Mouse (Mus musculus) midbrain, embryonic 12.5 days (tissue): ENCODE results near the gene Gm7544. TPM values are rescaled to one million over a fixed set of nuclear protein-coding genes. Genes with fewer than 3 reads are reported as not detected.
"Not testable (repeated sequence)": the region's sequence is repeated elsewhere in the genome, so short reads cannot be mapped to it uniquely, and the experiment has no call there.

Source experiments
- ATAC-seq: fragments of 200-750 bp; cut with Nextera tagmentation; 2 replicates; pipeline ENCODE4 v1.8.0; 2017; ENCODE audit warnings: low read depth, moderate TSS enrichment, moderate library complexity; ENCODE audit not compliant: low FRiP score
- H3K27ac ChIP-seq: fragments of 300-500 bp; sonication (generic); replicated peaks from 2 replicates; pipeline ENCODE4 v1.5.1; 2016; ENCODE audit warnings: mild to moderate bottlenecking
- H3K27me3 ChIP-seq: fragments of 300-500 bp; sonication (generic); 2 replicates; pipeline ENCODE4 v1.6.1; 2016; ENCODE audit warnings: mild to moderate bottlenecking
- H3K36me3 ChIP-seq: fragments of 300-500 bp; sonication (generic); 2 replicates; pipeline ENCODE4 v1.6.1; 2016
- H3K4me1 ChIP-seq: fragments of 300-500 bp; sonication (generic); 2 replicates; pipeline ENCODE4 v1.6.1; 2016
- H3K4me2 ChIP-seq: fragments of 300-500 bp; sonication (generic); replicated peaks from 2 replicates; pipeline ENCODE4 v1.6.1; 2016; ENCODE audit warnings: mild to moderate bottlenecking, moderate library complexity
- H3K4me3 ChIP-seq: fragments of 300-500 bp; sonication (generic); 2 replicates; pipeline ENCODE4 v1.5.1; 2016; ENCODE audit warnings: mild to moderate bottlenecking
- H3K9ac ChIP-seq: fragments of 300-500 bp; sonication (generic); replicated peaks from 2 replicates; pipeline ENCODE4 v1.6.1; 2016; ENCODE audit warnings: mild to moderate bottlenecking, moderate library complexity
- H3K9me3 ChIP-seq: fragments of 300-500 bp; sonication (generic); 2 replicates; pipeline ENCODE4 v1.6.1; 2016; ENCODE audit warnings: mild to moderate bottlenecking
- WGBS: fragments of 180-500 bp; shearing (Covaris S2); methylation state at CpG from one replicate; pipeline ENCODE4 v1.1.7; 2016; 5-methylcytosine and 5-hydroxymethylcytosine counted together
- polyA plus RNA-seq: library from polyadenylated mRNA; unstranded; fragments of >200 nt; fragmentation: Nextera tagmentation; extraction: Ambion mirVana; gene quantifications from 2 replicates; pipeline ENCODE4 v1.2.1, GENCODE M21; 2016

The Gm7544 gene
- polyA plus RNA-seq, 1 experiment from 2014 or later: not detected

DNA sequence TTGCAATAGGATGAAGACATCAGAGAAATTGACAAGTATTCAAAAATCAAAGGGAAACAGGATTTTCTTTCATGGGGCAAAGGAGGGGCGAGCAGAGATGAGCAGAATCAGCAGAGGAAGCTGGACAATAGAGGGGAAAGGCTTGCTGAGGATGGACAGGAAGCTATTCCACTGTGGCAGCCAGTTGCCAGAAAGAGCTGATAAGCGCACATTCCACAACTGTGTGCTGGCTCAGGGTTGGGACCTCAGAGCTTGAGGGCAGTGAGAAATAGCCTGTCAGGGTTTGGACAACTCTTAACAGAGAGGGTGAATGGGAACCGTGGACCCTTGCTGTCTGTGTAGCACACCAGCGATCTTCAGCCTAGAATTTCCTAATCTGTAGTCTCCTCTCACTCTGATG, 16.2 kb upstream of the Gm7544 start:
- 51% methylated on average over 4 of the region's 4 CpGs for WGBS
- ATAC-seq: no peak
- no peaks in the 10 kb centered on the region for H3K9me3 ChIP-seq

DNA sequence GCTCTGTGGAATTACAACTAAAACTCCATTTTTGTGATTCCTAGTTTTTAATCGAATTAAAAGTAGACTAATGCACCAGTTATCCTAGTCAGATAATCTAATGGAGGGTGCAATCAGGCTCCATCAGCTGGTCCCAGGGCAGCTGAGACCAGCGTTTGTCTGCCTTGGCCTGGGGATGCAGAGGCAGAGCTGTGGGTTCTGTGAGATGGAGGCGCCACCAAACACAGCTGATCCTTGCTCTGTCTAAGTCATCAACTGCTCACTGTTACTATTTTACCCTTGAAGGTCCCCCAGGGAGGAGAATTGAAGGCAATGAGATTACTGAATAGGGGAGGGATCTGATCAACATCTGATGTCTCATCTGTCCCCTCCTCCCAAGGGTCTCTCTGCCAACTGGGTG, 10.6 kb upstream of the Gm7544 start:
- Histone ChIP-seq H3K27me3 (no peaks in the 10 kb centered on the region), H3K9me3 (no peaks in the 10 kb centered on the region), H3K9ac (no peak overlapping the region), H3K4me3 (no peak overlapping the region), H3K27ac (no peak overlapping the region), H3K4me1 (no peaks in the 10 kb centered on the region), H3K4me2 (no peak overlapping the region), H3K36me3 (no peaks in the 10 kb centered on the region)
- ATAC-seq: no peak
- 78% methylated on average over 3 of the region's 3 CpGs for WGBS

More for the DNA sequence above, 16.2 kb upstream of the Gm7544 start:
- H3K27me3 ChIP-seq: no peaks in the 10 kb centered on the region
- no peaks in the 10 kb centered on the region for H3K36me3 ChIP-seq
- H3K27ac ChIP-seq: no peak overlapping the region
- no peak overlapping the region for H3K4me3 ChIP-seq
- no peak overlapping the region for H3K4me2 ChIP-seq
- no peak overlapping the region for H3K9ac ChIP-seq
- H3K4me1 ChIP-seq: no peaks in the 10 kb centered on the region

DNA sequence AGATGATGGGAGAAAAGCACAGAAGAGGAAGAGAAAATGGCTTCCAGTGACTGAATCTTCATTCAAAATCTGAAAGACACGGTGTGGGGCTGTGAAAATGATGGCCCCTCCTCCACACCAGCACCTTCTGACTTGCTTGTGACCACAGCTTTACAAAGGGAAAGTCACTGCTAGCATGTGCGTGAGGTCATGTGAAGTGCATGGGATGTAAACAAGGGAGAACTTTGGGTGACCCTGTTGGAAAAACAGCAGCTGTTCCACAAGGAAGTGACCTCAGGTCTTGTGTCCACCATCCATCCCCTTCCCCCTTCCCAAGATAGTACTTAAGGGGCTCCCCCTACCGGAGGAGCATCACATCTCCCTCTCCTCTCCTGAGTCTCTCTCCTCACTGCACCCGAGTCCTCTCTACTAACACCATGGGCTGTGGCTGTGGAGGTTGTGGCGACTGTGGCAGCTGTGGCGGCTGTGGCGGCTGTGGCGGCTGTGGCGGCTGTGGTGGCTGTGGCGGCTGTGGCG, 4.1 kb upstream of the Gm7544 start, which contains the start of gene Gm47955:
Gm47955 (plus strand) TSS at position 417 of the 516 bp plus-strand sequence.
- Histone ChIP-seq H3K27me3 (no peaks in the 10 kb centered on the region), H3K27ac (no peak within 1 kb of the TSS), H3K4me3 (no peak within 1 kb of the TSS), H3K36me3 (no peaks in the 10 kb centered on the region), H3K9me3 (no peaks in the 10 kb centered on the region), H3K4me2 (no peak within 1 kb of the TSS), H3K9ac (no peak within 1 kb of the TSS), H3K4me1 (no peaks in the 10 kb centered on the region)
- no peak for ATAC-seq
- 92% methylated on average over 11 of the region's 11 CpGs for WGBS

DNA sequence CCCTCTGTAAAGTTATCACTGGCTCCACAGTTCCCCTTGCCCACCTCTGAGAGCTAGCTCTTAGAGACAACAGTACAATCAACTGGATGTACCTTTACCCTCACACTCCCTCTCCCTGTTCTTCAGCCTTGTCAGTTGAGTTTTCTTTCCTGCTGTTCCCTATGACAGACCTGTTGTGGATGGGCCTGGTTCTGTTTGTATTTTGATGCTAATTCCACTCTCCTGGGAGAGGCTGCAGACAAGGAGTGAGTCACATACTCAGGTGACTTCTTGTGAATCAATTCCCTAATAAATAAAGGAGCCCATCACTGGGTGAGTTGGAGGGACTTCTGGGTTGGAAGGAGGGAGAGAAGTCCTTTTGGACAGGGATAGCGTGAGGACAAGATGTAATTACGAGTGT, 7.2 kb downstream of the Gm7544 start:
- H3K4me2 ChIP-seq: no peak overlapping the region
- 83% methylated on average over 2 of the region's 2 CpGs for WGBS
- H3K4me3 ChIP-seq: no peak overlapping the region
- no peak overlapping the region for H3K27ac ChIP-seq
- H3K36me3 ChIP-seq: no peaks in the 10 kb centered on the region
- no peak overlapping the region for H3K9ac ChIP-seq
- no peak for ATAC-seq
- no peaks in the 10 kb centered on the region for H3K27me3 ChIP-seq
- no peaks in the 10 kb centered on the region for H3K4me1 ChIP-seq
- H3K9me3 ChIP-seq: no peaks in the 10 kb centered on the region

DNA sequence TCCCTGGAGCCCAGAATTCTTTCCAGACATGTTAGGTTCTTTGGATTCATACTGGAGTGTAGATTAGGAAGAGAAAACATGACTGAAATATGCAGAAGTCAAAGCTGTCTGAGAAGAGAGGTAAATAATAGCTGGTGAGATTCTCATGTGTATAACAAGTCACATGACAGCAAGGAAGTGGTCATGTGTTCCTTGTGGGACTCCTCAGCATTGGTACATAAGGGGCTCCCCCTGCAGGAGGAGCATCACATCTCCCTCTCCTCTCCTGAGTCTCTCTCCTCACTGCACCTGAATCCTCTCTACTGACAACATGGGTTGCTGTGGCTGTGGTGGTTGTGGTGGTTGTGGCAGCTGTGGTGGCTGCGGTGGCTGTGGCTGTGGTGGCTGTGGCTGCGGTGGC, 9.8 kb downstream of the Gm7544 start:
- not testable (repeated sequence) for H3K27me3 ChIP-seq, ATAC-seq, H3K9me3 ChIP-seq, H3K4me1 ChIP-seq, H3K4me3 ChIP-seq, H3K36me3 ChIP-seq, H3K27ac ChIP-seq, H3K9ac ChIP-seq, H3K4me2 ChIP-seq
- WGBS: no CpG with 5 or more reads among the region's 2 CpGs

DNA sequence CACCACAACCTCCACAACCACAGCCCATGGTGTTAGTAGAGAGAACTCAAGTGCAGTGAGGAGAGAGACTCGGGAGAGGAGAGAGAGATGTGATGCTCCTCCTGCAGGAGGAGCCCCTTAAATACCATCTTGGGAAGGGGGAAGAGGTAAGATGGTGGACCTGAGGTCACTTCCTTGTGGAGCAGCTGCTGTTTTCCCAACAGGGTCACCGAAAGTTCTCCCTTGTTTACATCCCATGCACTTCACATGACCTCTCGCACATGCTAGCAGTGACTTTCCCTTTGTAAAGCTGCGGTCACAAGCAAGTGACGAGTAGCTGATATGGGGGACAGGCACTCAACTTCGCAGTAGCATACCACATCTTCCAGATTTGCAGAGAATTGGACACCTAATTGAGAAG, 12.5 kb downstream of the Gm7544 start, which contains the start of gene A030003K21Rik:
A030003K21Rik (minus strand) TSS at position 94 of the 400 bp plus-strand sequence.
- not testable (repeated sequence) for H3K27me3 ChIP-seq, H3K36me3 ChIP-seq, H3K27ac ChIP-seq, H3K4me2 ChIP-seq, H3K4me1 ChIP-seq, H3K9me3 ChIP-seq, ATAC-seq, H3K4me3 ChIP-seq, H3K9ac ChIP-seq
- no CpG with 5 or more reads among the region's 6 CpGs for WGBS

DNA sequence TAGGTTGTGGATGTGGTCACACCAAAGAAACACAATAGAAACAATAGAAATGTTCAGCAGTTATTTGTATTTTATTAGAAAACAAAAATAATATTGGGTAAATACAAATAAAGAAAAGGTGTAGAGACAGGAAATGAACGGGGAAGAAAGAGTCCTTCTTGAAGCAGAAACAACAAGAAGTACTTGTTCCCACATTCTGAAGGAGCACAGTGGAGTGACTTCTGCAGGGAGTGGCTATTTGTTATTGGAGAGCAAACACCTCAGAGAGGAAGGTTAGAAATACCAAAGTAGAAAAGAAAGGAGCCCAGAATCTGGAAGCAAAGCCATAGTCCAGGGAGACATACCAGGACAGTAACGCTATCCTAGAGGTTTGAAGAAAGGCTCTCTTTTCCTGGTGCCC, 13.3 kb downstream of the Gm7544 start:
- H3K27ac ChIP-seq, H3K27me3 ChIP-seq, ATAC-seq, H3K4me3 ChIP-seq, H3K4me1 ChIP-seq, H3K36me3 ChIP-seq, H3K4me2 ChIP-seq, H3K9me3 ChIP-seq, H3K9ac ChIP-seq: not testable (repeated sequence)
- 97% methylated on average over 2 of the region's 2 CpGs for WGBS

DNA sequence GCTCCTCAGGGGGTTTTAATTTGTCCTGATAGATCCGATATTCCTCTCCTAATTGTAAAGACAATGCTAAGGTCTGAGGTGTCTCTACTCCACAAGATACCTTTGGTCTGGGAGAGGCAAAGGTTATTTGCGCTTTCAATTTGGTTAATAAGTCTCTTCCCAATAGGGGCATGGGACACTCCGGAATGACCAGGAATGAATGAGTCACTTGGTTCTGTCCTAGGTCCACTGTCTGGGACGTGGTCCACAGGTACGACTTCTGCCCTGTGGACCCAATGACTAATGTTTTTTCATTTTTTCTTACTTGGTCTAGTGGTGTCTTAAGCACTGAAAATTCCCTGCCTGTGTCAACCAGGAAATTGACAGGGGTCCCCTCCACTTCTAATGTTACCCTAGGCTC, 17.1 kb downstream of the Gm7544 start:
- Histone ChIP-seq H3K9me3 (0 out of 2 replicates have a peak, but pooled peaks cover 2% of the 10 kb centered on the region), H3K4me1 (no peaks in the 10 kb centered on the region), H3K27ac (no peak overlapping the region), H3K36me3 (no peaks in the 10 kb centered on the region), H3K27me3 (no peaks in the 10 kb centered on the region), H3K4me3 (no peak overlapping the region), H3K4me2 (no peak overlapping the region), H3K9ac (no peak overlapping the region)
- ATAC-seq: no peak
- 93% methylated on average over 5 of the region's 5 CpGs for WGBS

DNA sequence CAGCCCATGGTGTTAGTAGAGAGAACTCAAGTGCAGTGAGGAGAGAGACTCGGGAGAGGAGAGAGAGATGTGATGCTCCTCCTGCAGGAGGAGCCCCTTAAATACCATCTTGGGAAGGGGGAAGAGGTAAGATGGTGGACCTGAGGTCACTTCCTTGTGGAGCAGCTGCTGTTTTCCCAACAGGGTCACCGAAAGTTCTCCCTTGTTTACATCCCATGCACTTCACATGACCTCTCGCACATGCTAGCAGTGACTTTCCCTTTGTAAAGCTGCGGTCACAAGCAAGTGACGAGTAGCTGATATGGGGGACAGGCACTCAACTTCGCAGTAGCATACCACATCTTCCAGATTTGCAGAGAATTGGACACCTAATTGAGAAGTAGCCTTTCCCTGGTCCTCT, 24.5 kb downstream of the Gm7544 start, which contains the start of gene Gm6217:
Gm6217 (minus strand) TSS at position 74 of the 400 bp plus-strand sequence.
- not testable (repeated sequence) for H3K27me3 ChIP-seq, H3K36me3 ChIP-seq, ATAC-seq, H3K9ac ChIP-seq, H3K4me3 ChIP-seq, H3K27ac ChIP-seq, H3K4me2 ChIP-seq, H3K9me3 ChIP-seq, H3K4me1 ChIP-seq
- no CpG with 5 or more reads among the region's 6 CpGs for WGBS

DNA sequence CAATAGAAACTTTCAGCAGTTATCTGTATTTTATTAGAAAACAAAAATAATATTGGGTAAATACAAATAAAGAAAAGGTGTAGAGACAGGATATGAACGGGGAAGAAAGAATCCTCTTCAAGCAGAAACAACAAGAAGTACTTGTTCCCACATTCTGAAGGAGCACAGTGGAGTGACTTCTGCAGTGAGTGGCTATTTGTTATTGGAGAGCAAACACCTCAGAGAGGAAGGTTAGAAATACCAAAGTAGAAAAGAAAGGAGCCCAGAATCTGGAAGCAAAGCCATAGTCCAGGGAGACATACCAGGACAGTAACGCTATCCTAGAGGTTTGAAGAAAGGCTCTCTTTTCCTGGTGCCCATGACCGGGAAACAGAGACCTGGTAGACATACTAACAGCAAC, 25.3 kb downstream of the Gm7544 start:
- WGBS: 97% methylated on average over 2 of the region's 3 CpGs
- H3K9ac ChIP-seq, H3K36me3 ChIP-seq, H3K4me3 ChIP-seq, H3K4me1 ChIP-seq, H3K9me3 ChIP-seq, H3K27ac ChIP-seq, H3K4me2 ChIP-seq, ATAC-seq, H3K27me3 ChIP-seq: not testable (repeated sequence)

DNA sequence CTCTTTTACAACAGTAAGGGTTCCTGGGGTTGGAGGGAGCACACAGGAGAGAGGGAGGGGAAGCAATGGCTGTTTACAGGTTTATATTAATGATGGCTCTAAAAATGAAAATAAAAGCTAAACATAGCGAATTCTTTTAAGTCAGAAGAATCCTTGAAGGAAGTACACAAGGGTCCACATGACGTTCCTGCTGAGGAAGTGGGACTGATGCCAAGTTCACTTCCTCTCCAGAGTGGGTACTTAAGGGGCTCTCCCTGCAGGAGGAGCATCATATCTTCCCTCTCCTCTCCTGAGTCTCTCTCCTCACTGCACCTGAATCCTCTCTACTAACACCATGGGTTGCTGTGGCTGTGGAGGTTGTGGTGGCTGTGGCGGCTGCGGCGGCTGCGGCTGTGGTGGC, 31.2 kb downstream of the Gm7544 start, which contains the start of gene A030014E15Rik:
A030014E15Rik (plus strand) TSS at position 268 of the 400 bp plus-strand sequence.
- no peaks in the 10 kb centered on the region for H3K9me3 ChIP-seq
- H3K4me2 ChIP-seq: no peak within 1 kb of the TSS
- H3K36me3 ChIP-seq: no peaks in the 10 kb centered on the region
- H3K27me3 ChIP-seq: no peaks in the 10 kb centered on the region
- no peak within 1 kb of the TSS for H3K27ac ChIP-seq
- 95% methylated on average over 6 of the region's 6 CpGs for WGBS
- no peak within 1 kb of the TSS for H3K9ac ChIP-seq
- ATAC-seq: no peak
- no peak within 1 kb of the TSS for H3K4me3 ChIP-seq
- no peaks in the 10 kb centered on the region for H3K4me1 ChIP-seq

DNA sequence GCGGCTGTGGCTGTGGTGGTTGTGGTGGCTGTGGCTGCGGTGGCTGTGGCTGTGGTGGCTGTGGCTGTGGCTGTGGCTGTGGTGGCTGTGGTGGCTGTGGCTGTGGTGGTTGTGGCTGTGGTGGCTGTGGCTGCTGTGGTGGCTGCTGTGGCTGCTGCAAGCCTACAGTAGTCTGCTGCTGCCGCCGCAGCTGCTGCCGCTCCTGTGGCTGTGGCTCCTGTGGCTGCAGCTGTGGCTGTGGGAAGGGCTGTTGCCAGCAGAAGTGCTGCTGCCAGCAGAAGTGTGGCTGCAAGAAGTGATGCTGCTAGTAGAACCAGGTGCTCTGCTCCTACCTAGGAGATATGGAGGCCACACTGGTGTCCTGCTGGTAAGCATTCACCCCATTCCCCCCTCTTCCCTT, 42.4 kb downstream of the Gm7544 start:
- not testable (repeated sequence) for H3K36me3 ChIP-seq, H3K4me2 ChIP-seq, ATAC-seq, H3K4me3 ChIP-seq, H3K27me3 ChIP-seq, H3K9ac ChIP-seq, H3K4me1 ChIP-seq, H3K27ac ChIP-seq, H3K9me3 ChIP-seq
- 95% methylated on average over 4 of the region's 5 CpGs for WGBS

DNA sequence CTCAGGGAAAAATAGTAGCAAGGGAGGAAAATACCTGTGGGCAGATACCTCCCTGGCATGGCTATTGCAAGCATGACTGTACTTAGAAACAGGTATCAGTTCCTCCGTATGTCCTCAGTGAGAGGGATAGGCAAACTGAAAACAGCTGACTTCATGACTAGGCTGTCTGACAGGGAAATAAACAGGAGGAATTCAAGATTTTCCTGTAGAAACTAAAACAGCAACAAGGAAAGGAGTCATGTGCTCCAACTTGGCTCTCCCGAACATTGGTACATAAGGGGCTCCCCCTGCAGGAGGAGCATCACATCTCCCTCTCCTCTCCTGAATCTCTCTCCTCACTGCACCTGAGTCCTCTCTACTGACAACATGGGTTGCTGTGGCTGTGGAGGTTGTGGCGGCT, 42.8 kb downstream of the Gm7544 start, which contains the start of gene A030005L19Rik:
A030005L19Rik (plus strand) TSS at position 301 of the 400 bp plus-strand sequence.
- ATAC-seq: no peak
- 93% methylated on average over 3 of the region's 3 CpGs for WGBS
- H3K4me3 ChIP-seq: no peak within 1 kb of the TSS

More for the DNA sequence above, 42.8 kb downstream of the Gm7544 start, which contains the start of gene A030005L19Rik:
- no peaks in the 10 kb centered on the region for H3K4me1 ChIP-seq
- no peaks in the 10 kb centered on the region for H3K27me3 ChIP-seq
- H3K4me2 ChIP-seq: no peak within 1 kb of the TSS
- no peak within 1 kb of the TSS for H3K9ac ChIP-seq
- no peaks in the 10 kb centered on the region for H3K36me3 ChIP-seq
- H3K27ac ChIP-seq: no peak within 1 kb of the TSS
- no peaks in the 10 kb centered on the region for H3K9me3 ChIP-seq
